Mouse (Mus musculus): ENCODE results near the gene Shox2. TPM values are rescaled to one million over a fixed set of nuclear protein-coding genes. Genes with fewer than 3 reads are reported as not detected.

Gene Shox2
- polyA plus RNA-seq, 1 experiment from 2014 or later: 1.3 TPM

GRCm38 (mm10) chr3:66977811-66978456, 3.6 kb downstream of the Shox2 start:
- H3K9me3 ChIP-seq (replicated peaks): no peaks in the 10 kb centered on the region
- H3K27me3 ChIP-seq: peaks cover 94% of the 10 kb centered on the region
- ATAC-seq (replicated peaks; ENCODE audit: low FRiP score): no peak
- H3K9ac ChIP-seq: no peak overlapping the region
- H3K4me3 ChIP-seq (replicated peaks): no peak overlapping the region
- H3K4me2 ChIP-seq: no peak overlapping the region
- no peaks in the 10 kb centered on the region for H3K36me3 ChIP-seq
- H3K27ac ChIP-seq: no peak overlapping the region
- H3K4me1 ChIP-seq: peaks cover 43% of the 10 kb centered on the region
- WGBS: 2% methylated on average over 25 of the region's 25 CpGs

GRCm38 (mm10) chr3:66976889-66977615, 4.5 kb downstream of the Shox2 start:
- ATAC-seq (replicated peaks; ENCODE audit: low FRiP score): no peak
- Histone ChIP-seq H3K9ac (no peak overlapping the region), H3K27ac (no peak overlapping the region), H3K9me3 (replicated peaks) (no peaks in the 10 kb centered on the region), H3K27me3 (peaks cover 93% of the 10 kb centered on the region), H3K4me2 (no peak overlapping the region), H3K4me3 (replicated peaks) (no peak overlapping the region), H3K4me1 (peaks cover 37% of the 10 kb centered on the region), H3K36me3 (no peaks in the 10 kb centered on the region)
- WGBS: 3% methylated on average over 13 of the region's 13 CpGs

GRCm38 (mm10) chr3:66974501-66974900, 7.1 kb downstream of the Shox2 start:
- H3K4me2 ChIP-seq: no peak overlapping the region
- H3K27ac ChIP-seq: no peak overlapping the region

DNA sequence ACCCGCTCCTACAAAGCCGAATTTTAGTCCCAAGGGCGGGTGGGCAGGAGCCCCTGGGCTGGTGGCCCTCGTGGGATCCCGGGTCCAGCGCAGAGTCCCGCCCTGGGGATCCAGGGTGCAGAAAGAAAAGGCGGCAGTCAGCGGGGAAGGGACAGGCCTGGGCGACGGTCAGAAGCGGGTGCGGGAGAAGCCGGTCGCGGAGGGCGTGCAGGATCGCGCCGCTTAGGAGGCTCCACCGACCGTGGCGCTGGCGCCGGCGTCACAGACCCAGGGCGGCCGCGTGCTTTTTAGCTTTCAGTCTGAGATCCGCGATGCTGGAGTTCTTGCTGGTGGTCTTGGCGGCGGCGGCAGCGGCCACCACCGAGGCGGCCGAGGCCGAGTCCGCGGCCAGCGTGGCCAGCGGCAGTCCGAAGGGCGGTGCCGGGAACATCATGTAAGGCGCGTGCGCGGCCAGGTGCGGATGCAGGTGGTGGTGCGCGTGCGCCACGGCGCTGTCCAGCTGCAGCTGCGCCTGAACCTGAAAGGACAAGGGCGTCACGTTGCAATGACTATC, 8.1 kb downstream of the Shox2 start:
- no peak overlapping the region; the same call in 1 of the 2 replicates for H3K9ac ChIP-seq
- H3K27ac ChIP-seq: no peak overlapping the region
- under 1% methylated on average over 56 of the region's 59 CpGs for WGBS
- peaks cover 84% of the 10 kb centered on the region for H3K27me3 ChIP-seq
- no peaks in the 10 kb centered on the region for H3K9me3 ChIP-seq (replicated peaks)
- ATAC-seq (replicated peaks; ENCODE audit: low FRiP score): peak; percentile 83
- H3K36me3 ChIP-seq: no peaks in the 10 kb centered on the region
- peak overlapping the region; percentile 53 for H3K4me3 ChIP-seq (replicated peaks)
- H3K4me2 ChIP-seq: peak overlapping the region; percentile 89
- H3K4me1 ChIP-seq: peaks cover 18% of the 10 kb centered on the region

More at GRCm38 (mm10) chr3:66974501-66974900, 7.1 kb downstream of the Shox2 start:
- H3K4me1 ChIP-seq: peaks cover 25% of the 10 kb centered on the region
- no peak overlapping the region for H3K9ac ChIP-seq
- H3K36me3 ChIP-seq: no peaks in the 10 kb centered on the region
- 13% methylated on average over 3 of the region's 3 CpGs for WGBS
- H3K4me3 ChIP-seq (replicated peaks): no peak overlapping the region
- H3K9me3 ChIP-seq (replicated peaks): no peaks in the 10 kb centered on the region
- peaks cover 90% of the 10 kb centered on the region for H3K27me3 ChIP-seq
- no peak for ATAC-seq (replicated peaks; ENCODE audit: low FRiP score)

DNA sequence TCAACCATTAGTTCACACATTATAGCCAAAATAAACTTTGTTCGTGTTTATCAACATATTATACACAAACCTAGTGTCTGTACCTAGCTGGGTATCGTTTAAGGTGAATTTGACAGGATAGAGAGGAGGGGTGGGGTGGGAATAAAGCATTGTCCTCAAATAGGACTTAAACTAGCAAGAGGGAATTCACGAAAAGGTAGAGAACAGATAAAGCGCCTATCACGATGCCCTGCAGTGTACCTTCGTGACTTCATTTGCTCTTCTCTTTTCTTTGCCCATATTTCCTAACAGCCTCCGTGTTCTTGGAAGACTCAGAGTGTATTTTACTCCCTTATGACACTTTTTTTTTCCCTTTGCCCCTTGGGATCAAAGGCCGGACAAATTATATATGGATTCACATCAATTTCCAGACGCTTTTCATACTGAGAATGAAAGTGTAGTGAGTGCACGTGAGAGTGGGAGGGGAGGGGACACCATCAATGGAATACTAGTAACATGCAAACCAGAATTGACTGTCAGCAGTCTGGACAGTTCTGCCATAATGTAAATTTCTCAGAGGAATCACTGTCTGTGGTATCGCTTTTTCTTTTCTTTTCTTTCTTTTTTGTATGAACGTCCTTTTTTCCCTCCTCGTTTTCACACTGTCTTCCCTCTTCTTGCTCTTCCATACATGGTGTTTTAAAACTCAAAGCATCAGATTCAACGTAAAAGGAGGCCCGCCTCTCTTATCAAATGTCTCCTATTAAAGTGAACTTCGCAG, 9.2 kb downstream of the Shox2 start:
- Histone ChIP-seq H3K27ac (no peak overlapping the region), H3K4me2 (no peak overlapping the region), H3K9me3 (replicated peaks) (no peaks in the 10 kb centered on the region), H3K27me3 (peaks cover 84% of the 10 kb centered on the region), H3K4me1 (peaks cover 16% of the 10 kb centered on the region), H3K36me3 (no peaks in the 10 kb centered on the region), H3K4me3 (replicated peaks) (no peak overlapping the region), H3K9ac (no peak overlapping the region)
- WGBS: 5% methylated on average over 16 of the region's 16 CpGs
- ATAC-seq (replicated peaks; ENCODE audit: low FRiP score): no peak

- no peaks in the 10 kb centered on the region for H3K9me3 ChIP-seq (replicated peaks)
- 0 out of 2 replicates have a peak overlapping the region, but pooled peaks have one; percentile 3 for H3K4me3 ChIP-seq (replicated peaks)
- 0 out of 2 replicates have a peak, but pooled peaks have one; percentile 20 for ATAC-seq (replicated peaks; ENCODE audit: low FRiP score)
- H3K9ac ChIP-seq: no peak overlapping the region
- no peaks in the 10 kb centered on the region for H3K36me3 ChIP-seq
- H3K4me2 ChIP-seq: no peak overlapping the region
- H3K27ac ChIP-seq: no peak overlapping the region
- H3K4me1 ChIP-seq: peaks cover 16% of the 10 kb centered on the region
- under 1% methylated on average over 29 of the region's 29 CpGs for WGBS
- H3K27me3 ChIP-seq: peaks cover 81% of the 10 kb centered on the region
Measured at GRCm38 (mm10) chr3:66970661-66971331, 10.8 kb downstream of the Shox2 start.

DNA sequence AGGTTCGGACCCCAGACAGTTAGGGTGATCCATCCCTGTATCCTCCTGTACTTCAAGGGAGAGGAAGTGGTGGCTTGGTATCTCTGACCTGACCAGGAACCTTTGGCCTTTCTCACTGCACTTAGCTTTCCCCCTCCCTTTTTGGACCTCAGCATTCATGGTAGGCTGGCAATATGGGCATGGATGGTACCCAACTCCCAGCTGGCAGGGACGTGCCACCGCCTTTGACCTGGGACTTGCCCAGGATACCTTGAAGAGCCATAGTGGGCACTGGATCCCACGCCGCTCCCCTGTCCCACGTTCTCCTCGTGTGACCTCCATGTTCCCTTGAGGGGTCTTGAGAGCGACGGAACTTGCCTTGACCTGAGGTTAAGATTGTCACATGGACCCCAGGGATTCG, 11.3 kb downstream of the Shox2 start:
- Histone ChIP-seq H3K27ac (no peak overlapping the region), H3K9ac (no peak overlapping the region), H3K27me3 (peaks cover 82% of the 10 kb centered on the region), H3K36me3 (no peaks in the 10 kb centered on the region), H3K9me3 (replicated peaks) (no peaks in the 10 kb centered on the region), H3K4me3 (replicated peaks) (no peak overlapping the region), H3K4me2 (no peak overlapping the region), H3K4me1 (peaks cover 16% of the 10 kb centered on the region)
- no peak for ATAC-seq (replicated peaks; ENCODE audit: low FRiP score)
- 1% methylated on average over 10 of the region's 10 CpGs for WGBS

GRCm38 (mm10) chr3:66967508-66967907, 14.1 kb downstream of the Shox2 start:
- Histone ChIP-seq H3K27ac (no peak overlapping the region), H3K36me3 (no peaks in the 10 kb centered on the region), H3K9me3 (replicated peaks) (no peaks in the 10 kb centered on the region), H3K27me3 (peaks cover 69% of the 10 kb centered on the region), H3K4me2 (no peak overlapping the region), H3K4me3 (replicated peaks) (no peak overlapping the region), H3K4me1 (peaks cover 9% of the 10 kb centered on the region), H3K9ac (no peak overlapping the region)
- no peak for ATAC-seq (replicated peaks; ENCODE audit: low FRiP score)
- WGBS: 74% methylated on average over 4 of the region's 4 CpGs

DNA sequence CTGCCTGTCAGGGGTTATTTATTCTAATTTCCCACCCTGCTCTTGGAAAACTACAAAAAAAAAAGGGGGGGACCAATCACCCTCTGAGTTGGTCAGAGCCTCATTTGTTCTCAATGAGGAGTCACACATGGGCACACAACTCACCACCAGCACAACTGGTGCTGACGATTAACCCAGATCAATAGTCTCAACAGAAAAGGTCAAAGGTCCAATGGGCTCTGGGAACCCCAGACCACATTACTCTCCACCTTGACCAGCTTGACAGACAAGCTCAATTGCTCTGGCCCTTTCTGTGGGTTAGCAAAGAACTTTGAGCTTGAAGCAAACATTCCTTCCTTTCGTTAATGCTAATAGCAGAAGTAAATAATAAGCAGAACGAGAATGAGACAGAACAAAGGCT, 16.7 kb downstream of the Shox2 start:
- Histone ChIP-seq H3K9ac (no peak overlapping the region), H3K4me1 (no peaks in the 10 kb centered on the region), H3K27me3 (peaks cover 48% of the 10 kb centered on the region), H3K4me2 (no peak overlapping the region), H3K27ac (no peak overlapping the region), H3K9me3 (replicated peaks) (no peaks in the 10 kb centered on the region), H3K36me3 (no peaks in the 10 kb centered on the region), H3K4me3 (replicated peaks) (no peak overlapping the region)
- 47% methylated on average over 3 of the region's 3 CpGs for WGBS
- ATAC-seq (replicated peaks; ENCODE audit: low FRiP score): no peak

DNA sequence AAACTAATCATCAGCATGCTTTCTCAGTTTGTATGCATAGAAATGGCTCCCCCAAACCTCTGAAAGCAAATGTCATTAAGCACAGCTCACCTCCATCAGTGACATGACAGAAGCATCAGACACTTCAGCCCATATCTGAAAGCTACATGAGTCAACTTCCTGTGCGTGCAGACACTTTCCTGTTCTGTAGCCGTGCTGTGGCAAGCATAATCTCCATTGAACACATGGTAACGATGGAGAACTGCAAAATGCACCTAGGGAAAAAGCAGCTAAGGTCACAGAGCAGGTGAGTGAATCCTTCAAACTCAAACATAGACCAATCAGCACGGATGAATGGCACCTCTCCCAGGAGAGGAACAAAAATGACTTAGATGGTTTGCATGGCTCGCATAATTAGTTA, 21.6 kb downstream of the Shox2 start:
- Histone ChIP-seq H3K9me3 (replicated peaks) (no peaks in the 10 kb centered on the region), H3K4me2 (no peak overlapping the region), H3K4me1 (no peaks in the 10 kb centered on the region), H3K36me3 (no peaks in the 10 kb centered on the region), H3K27me3 (peaks cover 18% of the 10 kb centered on the region), H3K27ac (no peak overlapping the region), H3K4me3 (replicated peaks) (no peak overlapping the region), H3K9ac (no peak overlapping the region)
- 72% methylated on average over 5 of the region's 5 CpGs for WGBS
- no peak for ATAC-seq (replicated peaks; ENCODE audit: low FRiP score)

GRCm38 (mm10) chr3:66955126-66955525, 26.4 kb downstream of the Shox2 start:
- H3K9me3 ChIP-seq (replicated peaks): no peaks in the 10 kb centered on the region
- no peak overlapping the region for H3K27ac ChIP-seq
- no peak overlapping the region for H3K4me3 ChIP-seq (replicated peaks)
- H3K27me3 ChIP-seq: peaks cover 3% of the 10 kb centered on the region
- WGBS: 66% methylated on average over 2 of the region's 2 CpGs
- H3K4me1 ChIP-seq: no peaks in the 10 kb centered on the region
- no peaks in the 10 kb centered on the region for H3K36me3 ChIP-seq
- H3K4me2 ChIP-seq: no peak overlapping the region
- no peak overlapping the region for H3K9ac ChIP-seq
- ATAC-seq (replicated peaks; ENCODE audit: low FRiP score): no peak

Data from kidney, embryonic 15.5 days (tissue).